Mouse (Mus musculus) liver, embryonic 14.5 days (tissue): ENCODE measurements around the gene Auts2.

Experiments
- CTCF ChIP-seq: IDR thresholded peaks from 2 replicates; pipeline ENCODE4 v1.5.1; 2016; ENCODE audit warnings: antibody characterized with exemption, low read depth, control low read depth
- EP300 ChIP-seq: IDR thresholded peaks from 2 replicates; pipeline ENCODE4 v1.6.1; 2016; ENCODE audit warnings: antibody characterized with exemption, low read depth

DNA sequence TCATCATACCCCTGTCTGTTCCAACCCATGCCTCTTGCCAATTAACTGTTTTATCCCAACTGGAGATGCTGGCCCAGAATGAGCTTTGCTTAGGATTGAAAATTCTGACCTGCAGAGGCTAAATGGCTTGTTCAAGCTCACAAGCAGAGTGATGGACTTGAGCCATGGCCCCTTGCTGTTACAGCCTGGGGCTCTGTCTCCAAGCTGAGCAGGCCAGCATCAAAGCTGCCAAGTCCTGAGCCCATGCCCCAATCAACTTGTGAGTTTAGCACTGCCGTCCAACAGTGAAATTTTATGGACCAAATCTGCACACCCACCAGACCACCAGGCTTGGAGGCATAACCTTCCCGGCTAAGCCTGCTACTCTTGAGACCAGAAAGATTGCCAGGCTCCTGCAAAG lies 1012.3 kb downstream of the Auts2 start:
- no peak for TF ChIP-seq CTCF
- TF ChIP-seq EP300 = no peak
